Mouse (Mus musculus): ENCODE results near the gene Osbp2. TPM values are rescaled to one million over a fixed set of nuclear protein-coding genes. Genes with fewer than 3 reads are reported as not detected.

Osbp2 gene
- total and polyA plus RNA-seq, 2 experiments from 2014 or later: 30.8 to 63.2 TPM

- H3K4me3 ChIP-seq (ENCODE audit: low read depth, low read length): no peak overlapping the region
- H3K9ac ChIP-seq: no peak overlapping the region
- no peak for DNase-seq
- TF ChIP-seq CTCF (IDR thresholded peaks at IDR 0.05; ENCODE audit: low read depth): 0 out of 2 replicates have a peak, but pooled peaks have one; percentile 20
- no peaks in the 10 kb centered on the region for H3K27me3 ChIP-seq (ENCODE audit: insufficient read depth, low read length)
- H3K36me3 ChIP-seq (ENCODE audit: insufficient read depth): no peaks in the 10 kb centered on the region
- no peaks in the 10 kb centered on the region for H3K4me1 ChIP-seq (ENCODE audit: insufficient read depth)
- WGBS: 32% methylated on average over 7 of the region's 7 CpGs
- no peak overlapping the region for H3K27ac ChIP-seq (ENCODE audit: low read depth, low read length)
- no peak overlapping the region for H3K4me2 ChIP-seq (ENCODE audit: low read depth)
- no peaks in the 10 kb centered on the region for H3K9me3 ChIP-seq (ENCODE audit: low read length)
- ATAC-seq: no peak
Observed at GRCm38 (mm10) chr11:3749831-3750230, 113.9 kb downstream of the Osbp2 start.

GRCm38 (mm10) chr11:3742449-3742848 is 121.3 kb downstream of the Osbp2 start:
- no peak overlapping the region for H3K4me2 ChIP-seq (ENCODE audit: low read depth)
- DNase-seq (no peak), ATAC-seq (no peak)
- H3K9me3 ChIP-seq (ENCODE audit: low read length): no peaks in the 10 kb centered on the region
- no peaks in the 10 kb centered on the region for H3K27me3 ChIP-seq (ENCODE audit: insufficient read depth, low read length)
- H3K36me3 ChIP-seq (ENCODE audit: insufficient read depth): no peaks in the 10 kb centered on the region
- no peak overlapping the region for H3K4me3 ChIP-seq (ENCODE audit: low read depth, low read length)
- no peak overlapping the region for H3K9ac ChIP-seq
- WGBS: 68% methylated on average over 8 of the region's 8 CpGs
- no peak for TF ChIP-seq CTCF (IDR thresholded peaks at IDR 0.05; ENCODE audit: low read depth)
- H3K4me1 ChIP-seq (ENCODE audit: insufficient read depth): no peaks in the 10 kb centered on the region
- no peak overlapping the region for H3K27ac ChIP-seq (ENCODE audit: low read depth, low read length)

- Histone ChIP-seq H3K27me3 (ENCODE audit: insufficient read depth, low read length) (no peaks in the 10 kb centered on the region), H3K4me3 (ENCODE audit: low read depth, low read length) (no peak overlapping the region), H3K4me2 (ENCODE audit: low read depth) (no peak overlapping the region), H3K27ac (ENCODE audit: low read depth, low read length) (no peak overlapping the region), H3K9me3 (ENCODE audit: low read length) (no peaks in the 10 kb centered on the region), H3K9ac (no peak overlapping the region), H3K36me3 (ENCODE audit: insufficient read depth) (no peaks in the 10 kb centered on the region), H3K4me1 (ENCODE audit: insufficient read depth) (no peaks in the 10 kb centered on the region)
- no peak for TF ChIP-seq CTCF (IDR thresholded peaks at IDR 0.05; ENCODE audit: low read depth)
- peak; percentile 67 for DNase-seq
- WGBS: 72% methylated on average over 12 of the region's 12 CpGs
- peak; percentile 94 for ATAC-seq
Observed at GRCm38 (mm10) chr11:3741183-3741582, 122.5 kb downstream of the Osbp2 start.

- 75% methylated on average over 2 of the region's 2 CpGs for WGBS
- ATAC-seq: no peak
- Histone ChIP-seq H3K36me3 (ENCODE audit: insufficient read depth) (no peaks in the 10 kb centered on the region), H3K4me2 (ENCODE audit: low read depth) (no peak overlapping the region), H3K9ac (no peak overlapping the region), H3K4me1 (ENCODE audit: insufficient read depth) (no peaks in the 10 kb centered on the region), H3K27me3 (ENCODE audit: insufficient read depth, low read length) (no peaks in the 10 kb centered on the region), H3K27ac (ENCODE audit: low read depth, low read length) (no peak overlapping the region), H3K9me3 (ENCODE audit: low read length) (no peaks in the 10 kb centered on the region), H3K4me3 (ENCODE audit: low read depth, low read length) (no peak overlapping the region)
- DNase-seq: no peak
- TF ChIP-seq CTCF (IDR thresholded peaks at IDR 0.05; ENCODE audit: low read depth): no peak
Observed at GRCm38 (mm10) chr11:3738778-3739177, 124.9 kb downstream of the Osbp2 start.

- H3K9ac ChIP-seq: no peak overlapping the region
- H3K36me3 ChIP-seq (ENCODE audit: insufficient read depth): no peaks in the 10 kb centered on the region
- no peak for DNase-seq
- 80% methylated on average over 11 of the region's 11 CpGs for WGBS
- H3K4me3 ChIP-seq (ENCODE audit: low read depth, low read length): no peak overlapping the region
- H3K27me3 ChIP-seq (ENCODE audit: insufficient read depth, low read length): no peaks in the 10 kb centered on the region
- H3K27ac ChIP-seq (ENCODE audit: low read depth, low read length): no peak overlapping the region
- no peaks in the 10 kb centered on the region for H3K9me3 ChIP-seq (ENCODE audit: low read length)
- H3K4me2 ChIP-seq (ENCODE audit: low read depth): no peak overlapping the region
- no peaks in the 10 kb centered on the region for H3K4me1 ChIP-seq (ENCODE audit: insufficient read depth)
- no peak for ATAC-seq
- TF ChIP-seq CTCF (IDR thresholded peaks at IDR 0.05; ENCODE audit: low read depth): no peak
Observed at GRCm38 (mm10) chr11:3735715-3736114, 128.0 kb downstream of the Osbp2 start.

- no peak overlapping the region for H3K4me3 ChIP-seq (ENCODE audit: low read depth, low read length)
- WGBS: 59% methylated on average over 14 of the region's 14 CpGs
- no peaks in the 10 kb centered on the region for H3K9me3 ChIP-seq (ENCODE audit: low read length)
- TF ChIP-seq CTCF (IDR thresholded peaks at IDR 0.05; ENCODE audit: low read depth): no peak
- peak overlapping the region; percentile 15; the same call in 1 of the 2 replicates for H3K4me2 ChIP-seq (ENCODE audit: low read depth)
- peak overlapping the region; percentile 62 for H3K27ac ChIP-seq (ENCODE audit: low read depth, low read length)
- H3K9ac ChIP-seq: no peak overlapping the region
- H3K36me3 ChIP-seq (ENCODE audit: insufficient read depth): no peaks in the 10 kb centered on the region
- ATAC-seq (peak; percentile 76), DNase-seq (peak; percentile 76)
- H3K27me3 ChIP-seq (ENCODE audit: insufficient read depth, low read length): no peaks in the 10 kb centered on the region
- H3K4me1 ChIP-seq (ENCODE audit: insufficient read depth): no peaks in the 10 kb centered on the region
Observed at GRCm38 (mm10) chr11:3733933-3734636, 129.6 kb downstream of the Osbp2 start.

- H3K27ac ChIP-seq (ENCODE audit: low read depth, low read length): no peak overlapping the region
- H3K4me2 ChIP-seq (ENCODE audit: low read depth): no peak overlapping the region
- no peaks in the 10 kb centered on the region for H3K27me3 ChIP-seq (ENCODE audit: insufficient read depth, low read length)
- ATAC-seq: no peak
- no peaks in the 10 kb centered on the region for H3K36me3 ChIP-seq (ENCODE audit: insufficient read depth)
- no peak for DNase-seq
- H3K9me3 ChIP-seq (ENCODE audit: low read length): no peaks in the 10 kb centered on the region
- TF ChIP-seq CTCF (IDR thresholded peaks at IDR 0.05; ENCODE audit: low read depth): no peak
- H3K9ac ChIP-seq: no peak overlapping the region
- no peaks in the 10 kb centered on the region for H3K4me1 ChIP-seq (ENCODE audit: insufficient read depth)
- H3K4me3 ChIP-seq (ENCODE audit: low read depth, low read length): no peak overlapping the region
- WGBS: 81% methylated on average over 4 of the region's 4 CpGs
Observed at GRCm38 (mm10) chr11:3731469-3731868, 132.2 kb downstream of the Osbp2 start.
